Mouse (Mus musculus): ENCODE measurements around the gene Dph1.

Gene Dph1

GRCm38 (mm10) chr11:75190905-75191441 lies at the start of gene Dph1:
Gene Dph1 (minus strand): TSS chr11:75191241.
- in situ Hi-C loops (cut with MboI, MseI): loop anchor here (5.0 kb wide), 1 partner anchor 91 kb away; no protein-coding TSS in a partner anchor

GRCm38 (mm10) chr11:75240158-75240934 lies 49.3 kb upstream of the Dph1 start:
- in situ Hi-C loops (cut with MboI, MseI): no loop called here

GRCm38 (mm10) chr11:75234745-75235144 lies 43.7 kb upstream of the Dph1 start:
- in situ Hi-C loops (cut with MboI, MseI): no loop called here

- in situ Hi-C loops (cut with MboI, MseI): no loop called here
These were observed 41.4 kb upstream of the Dph1 start for GRCm38 (mm10) chr11:75232434-75232833.

- in situ Hi-C loops (cut with MboI, MseI): no loop called here
These were observed 40.7 kb upstream of the Dph1 start for GRCm38 (mm10) chr11:75231756-75232155.

- in situ Hi-C loops (cut with MboI, MseI): no loop called here
These were observed 39.3 kb upstream of the Dph1 start for GRCm38 (mm10) chr11:75230272-75230760.

GRCm38 (mm10) chr11:75229289-75229688 lies 38.2 kb upstream of the Dph1 start:
- in situ Hi-C loops (cut with MboI, MseI): no loop called here

- in situ Hi-C loops (cut with MboI, MseI): no loop called here
These were observed 36.6 kb upstream of the Dph1 start for GRCm38 (mm10) chr11:75227632-75228031.

GRCm38 (mm10) chr11:75224835-75225234 lies 33.8 kb upstream of the Dph1 start:
- in situ Hi-C loops (cut with MboI, MseI): no loop called here

GRCm38 (mm10) chr11:75224062-75224461 lies 33.0 kb upstream of the Dph1 start:
- in situ Hi-C loops (cut with MboI, MseI): no loop called here

- in situ Hi-C loops (cut with MboI, MseI): no loop called here
These were observed 29.6 kb upstream of the Dph1 start for GRCm38 (mm10) chr11:75220517-75221145.

GRCm38 (mm10) chr11:75220115-75220514 lies 29.1 kb upstream of the Dph1 start:
- in situ Hi-C loops (cut with MboI, MseI): no loop called here

GRCm38 (mm10) chr11:75214081-75214950 lies 23.3 kb upstream of the Dph1 start:
- in situ Hi-C loops (cut with MboI, MseI): no loop called here

GRCm38 (mm10) chr11:75213372-75214080 lies 22.5 kb upstream of the Dph1 start:
- in situ Hi-C loops (cut with MboI, MseI): no loop called here

- in situ Hi-C loops (cut with MboI, MseI): no loop called here
These were observed 21.8 kb upstream of the Dph1 start for GRCm38 (mm10) chr11:75212876-75213275.

- in situ Hi-C loops (cut with MboI, MseI): no loop called here
These were observed 21.1 kb upstream of the Dph1 start for GRCm38 (mm10) chr11:75212031-75212667.

- in situ Hi-C loops (cut with MboI, MseI): no loop called here
These were observed 19.7 kb upstream of the Dph1 start for GRCm38 (mm10) chr11:75210755-75211154.

- in situ Hi-C loops (cut with MboI, MseI): no loop called here
These were observed 19.1 kb upstream of the Dph1 start for GRCm38 (mm10) chr11:75210093-75210492.

GRCm38 (mm10) chr11:75209363-75209762 lies 18.3 kb upstream of the Dph1 start:
- in situ Hi-C loops (cut with MboI, MseI): no loop called here

- in situ Hi-C loops (cut with MboI, MseI): no loop called here
These were observed 15.3 kb upstream of the Dph1 start for GRCm38 (mm10) chr11:75206347-75206746.

- in situ Hi-C loops (cut with MboI, MseI): no loop called here
These were observed 13.4 kb upstream of the Dph1 start for GRCm38 (mm10) chr11:75204472-75204871.

Data from T-helper 1 cell (primary cell).